Mouse (Mus musculus) kidney, postnatal 14 days (tissue): ENCODE measurements around the gene Mybphl.

ENCODE experiments used
- DNase-seq: peaks from one replicate; pipeline ENCODE4 v3.0.0; 2022; ENCODE audit warnings: mixed read lengths

The Mybphl gene

DNA sequence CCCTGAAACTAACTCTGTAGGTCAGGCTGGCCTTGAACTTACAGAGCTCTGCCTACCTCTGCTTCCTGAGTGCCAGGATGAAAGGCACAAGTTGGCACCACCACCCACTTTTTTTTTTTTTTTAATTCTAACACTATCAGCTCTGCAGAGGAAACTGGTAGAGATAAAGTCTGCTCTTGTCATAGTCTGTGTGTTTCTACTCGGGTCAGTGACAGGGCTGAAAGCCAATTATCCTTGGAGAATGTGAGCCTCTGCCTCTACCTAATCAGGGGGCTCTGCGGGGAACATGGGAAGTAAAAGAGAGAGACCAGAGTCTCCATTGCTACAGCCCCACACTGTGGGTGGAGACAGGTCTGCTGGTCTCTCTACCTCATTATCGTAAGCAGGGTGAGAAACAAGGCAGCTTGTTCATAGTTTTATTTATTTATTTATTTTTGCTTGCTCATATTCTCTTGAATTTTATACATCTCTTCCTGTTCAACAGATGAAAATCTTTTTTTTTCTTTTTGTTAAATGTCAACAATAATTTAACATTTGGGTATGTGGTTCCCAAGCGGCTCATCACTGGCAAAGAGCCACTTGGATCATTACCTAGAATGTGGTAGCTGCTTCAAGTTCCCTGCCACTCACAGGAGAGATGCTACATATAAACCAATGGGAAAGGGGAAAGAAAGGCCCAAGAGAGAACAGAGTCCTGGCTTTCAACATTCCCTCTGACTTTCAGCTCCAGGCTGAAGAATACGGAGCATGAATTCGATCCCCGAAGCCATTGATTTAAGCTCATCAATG is 14.4 kb downstream of the Mybphl start:
- no peak for DNase-seq

GRCm38 (mm10) chr3:108380695-108381094 is 16.0 kb downstream of the Mybphl start:
- DNase-seq, result no peak

- no peak for DNase-seq
Measured at GRCm38 (mm10) chr3:108381945-108382875, 17.5 kb downstream of the Mybphl start.

- DNase-seq, result peak; percentile 93
Measured at GRCm38 (mm10) chr3:108383485-108384354, 19.0 kb downstream of the Mybphl start, which contains the start of gene Psrc1. Gene Psrc1 (plus strand): TSS chr3:108383839.

- no peak for DNase-seq
Measured at GRCm38 (mm10) chr3:108384425-108384824, 19.7 kb downstream of the Mybphl start.

DNA sequence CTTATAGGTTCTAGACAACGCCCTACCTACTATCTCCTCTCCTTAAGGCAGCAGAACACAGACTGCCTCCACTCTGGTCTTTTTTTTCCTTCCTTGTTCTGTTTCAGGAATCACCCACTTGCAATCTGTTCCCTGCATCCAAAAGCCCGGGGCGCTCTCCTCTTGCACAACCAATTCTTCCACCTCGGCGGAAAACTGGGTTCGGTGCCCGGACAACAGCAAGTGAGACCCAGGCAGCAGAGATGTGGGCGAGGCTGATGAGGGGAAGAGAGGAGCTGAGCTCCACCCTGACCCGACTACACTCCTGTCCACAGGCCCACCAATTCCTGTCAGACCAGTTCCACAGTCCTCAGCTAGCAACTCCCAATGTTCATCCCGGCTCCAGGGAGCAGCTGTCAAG is 21.5 kb downstream of the Mybphl start:
- DNase-seq, result no peak

- peak; percentile 96 for DNase-seq
Measured at GRCm38 (mm10) chr3:108389111-108389545, 24.4 kb downstream of the Mybphl start.

GRCm38 (mm10) chr3:108392299-108392698 is 27.6 kb downstream of the Mybphl start:
- DNase-seq, result peak; percentile 86

DNA sequence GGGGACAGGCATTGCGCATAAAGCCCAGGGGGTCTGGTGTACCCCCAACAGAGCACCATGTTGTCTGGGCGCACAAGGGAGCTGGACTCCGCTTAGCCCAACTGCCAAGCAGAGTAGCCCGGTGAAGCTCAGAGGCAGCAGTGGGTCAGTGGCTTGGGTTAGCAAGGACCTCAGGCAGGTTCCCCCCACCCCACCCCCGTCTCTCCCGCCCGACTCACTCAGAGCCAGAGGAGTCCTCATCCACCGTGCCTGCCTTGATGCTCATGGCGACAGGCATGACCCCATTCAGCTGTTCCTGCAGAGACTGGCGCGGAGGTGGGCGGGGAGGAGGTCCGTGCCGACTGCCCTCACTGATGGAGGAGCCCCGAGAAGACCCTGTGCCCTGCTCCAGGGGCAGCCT is 28.1 kb downstream of the Mybphl start:
- DNase-seq, result no peak

DNA sequence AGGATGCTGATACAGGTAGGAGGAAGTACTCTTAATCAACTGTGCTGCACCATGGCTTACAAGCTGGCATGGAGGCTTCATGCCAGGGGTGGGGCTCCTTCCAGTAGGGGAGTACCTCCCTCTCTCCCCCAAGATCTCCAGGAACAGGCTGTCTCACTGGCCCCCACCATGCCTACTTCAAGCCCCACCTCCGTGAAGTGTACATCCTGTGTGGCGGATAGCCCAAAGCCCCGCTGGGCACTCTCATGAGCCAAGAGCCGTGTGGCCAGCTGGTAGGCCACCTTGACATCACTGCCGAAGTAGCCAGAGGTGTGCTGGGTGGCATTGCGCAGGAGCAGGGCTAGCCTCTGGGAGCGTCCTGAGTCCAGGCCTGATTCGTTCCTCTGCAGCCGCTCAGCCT is 33.6 kb downstream of the Mybphl start:
- DNase-seq, result no peak

DNA sequence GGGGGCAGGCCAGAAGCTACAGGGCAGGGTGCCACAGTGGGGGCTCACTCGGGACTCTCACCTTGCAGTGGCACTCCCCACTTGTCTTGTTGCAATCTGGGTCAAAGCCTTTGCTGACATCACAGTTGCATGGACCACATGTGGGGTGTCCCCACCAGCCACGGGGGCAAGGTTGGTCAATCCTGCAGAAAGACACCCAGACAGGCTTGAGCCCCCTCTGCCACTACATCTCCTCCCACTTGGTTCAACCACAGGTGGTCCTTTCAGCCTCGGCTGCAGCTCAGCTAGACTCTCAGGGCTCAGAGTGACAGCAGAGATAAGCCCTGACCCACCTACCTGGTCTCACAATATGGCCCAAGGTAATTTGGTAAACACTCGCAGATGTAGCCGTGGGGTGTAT is 35.7 kb downstream of the Mybphl start:
- DNase-seq, result no peak

DNA sequence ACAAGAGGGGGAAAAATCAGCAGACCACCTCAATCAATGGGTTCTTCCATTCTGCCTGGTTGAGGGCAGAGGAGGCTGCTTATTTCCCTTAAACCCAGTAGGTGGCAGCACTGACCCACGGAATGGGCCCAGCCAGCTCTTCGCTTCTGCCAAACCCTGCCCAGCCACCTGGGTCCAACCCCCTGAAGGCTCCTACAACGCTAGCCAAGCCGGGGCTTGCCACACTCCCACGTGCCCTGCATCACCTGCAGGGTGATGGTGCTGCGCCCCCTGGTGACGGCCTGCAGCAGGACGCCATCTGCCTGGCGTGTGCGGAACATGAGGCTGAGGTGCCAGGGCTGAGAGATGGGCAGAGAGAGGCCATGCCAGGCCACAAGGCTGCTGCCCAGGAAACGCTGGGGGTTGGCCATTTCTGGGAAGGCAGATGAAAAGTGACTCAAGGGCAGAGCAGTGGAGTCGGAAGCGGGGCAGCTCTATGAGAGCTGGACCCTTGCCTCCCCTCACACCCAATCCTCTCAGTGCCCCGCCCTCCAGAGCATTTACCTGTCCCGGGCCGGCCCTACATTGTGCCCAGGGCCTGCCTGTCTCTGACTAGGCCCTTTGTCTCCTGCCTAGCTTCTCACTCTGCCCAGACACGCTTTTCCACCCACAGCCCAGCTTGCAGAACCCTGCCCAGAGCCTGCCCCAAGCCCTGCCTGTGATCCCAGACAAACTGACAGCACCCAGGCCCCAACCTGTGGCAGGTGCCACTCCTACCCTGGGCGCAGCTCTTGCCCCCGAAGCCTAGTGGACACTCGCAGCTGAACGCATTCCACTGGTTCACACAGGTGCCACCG is 37.2 kb downstream of the Mybphl start:
- peak; percentile 94 for DNase-seq

GRCm38 (mm10) chr3:108402528-108402920 is 37.8 kb downstream of the Mybphl start:
- DNase-seq, result peak; percentile 36

- no peak for DNase-seq
Measured at GRCm38 (mm10) chr3:108405536-108406305, 41.0 kb downstream of the Mybphl start.

GRCm38 (mm10) chr3:108406306-108406885 is 41.7 kb downstream of the Mybphl start:
- DNase-seq, result no peak

DNA sequence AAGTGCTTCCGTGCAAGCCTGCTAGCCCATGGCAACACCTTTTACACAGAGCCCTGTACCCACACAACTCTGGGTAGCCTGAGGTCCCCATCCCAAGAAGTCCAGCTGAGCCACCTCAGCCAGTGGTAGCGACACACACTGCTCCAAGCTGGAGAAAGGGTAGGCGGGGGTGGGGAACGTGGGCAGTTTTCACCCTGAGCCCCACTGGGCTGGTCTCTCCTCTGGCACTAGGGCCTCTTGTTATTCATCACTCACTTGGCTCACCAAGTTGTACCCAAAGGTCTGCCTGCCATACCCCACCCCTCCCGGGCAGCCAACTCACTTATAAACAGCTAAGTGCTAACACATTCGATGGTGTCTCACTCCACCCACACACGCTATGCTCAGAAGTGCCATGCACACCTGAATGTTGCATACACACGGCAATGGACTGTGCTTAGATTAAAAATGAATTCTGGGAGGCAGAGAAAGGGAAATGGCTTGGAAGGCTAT is 43.9 kb downstream of the Mybphl start:
- DNase-seq, result peak; percentile 33

DNA sequence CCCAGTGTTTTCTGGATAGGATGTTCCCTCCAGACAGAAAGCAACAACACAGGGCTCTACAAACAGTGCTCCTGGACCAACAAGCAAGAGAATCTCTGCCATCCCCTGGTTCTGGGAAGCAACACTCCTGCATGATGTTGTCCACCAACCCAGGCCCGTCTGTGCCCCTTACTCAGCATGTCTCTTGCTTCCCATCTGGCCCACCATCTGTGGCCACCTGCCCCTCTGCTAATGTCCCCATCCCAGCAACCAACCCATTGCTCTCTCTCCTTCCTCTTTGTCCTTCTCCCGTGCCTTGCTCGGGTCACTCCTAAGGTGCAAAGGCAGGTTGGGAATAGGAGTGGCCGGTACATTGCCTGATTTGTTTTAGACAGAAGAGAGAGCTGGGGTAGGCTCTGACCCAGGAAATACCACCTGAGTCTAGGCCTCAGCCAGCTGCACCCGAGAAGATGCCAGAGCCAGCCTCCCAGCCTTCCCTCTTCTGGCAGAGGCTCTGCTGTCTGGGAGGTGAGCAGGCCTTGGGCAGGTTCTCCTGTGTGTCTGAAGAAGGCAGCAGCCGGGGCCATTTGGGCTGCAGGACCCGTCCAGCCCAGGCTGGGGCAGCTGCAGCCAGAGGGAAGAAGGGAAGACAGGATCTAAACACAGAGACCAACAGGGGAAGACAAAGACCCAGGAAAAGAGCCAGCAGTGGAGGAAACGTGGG is 45.1 kb downstream of the Mybphl start:
- peak; percentile 36 for DNase-seq

DNA sequence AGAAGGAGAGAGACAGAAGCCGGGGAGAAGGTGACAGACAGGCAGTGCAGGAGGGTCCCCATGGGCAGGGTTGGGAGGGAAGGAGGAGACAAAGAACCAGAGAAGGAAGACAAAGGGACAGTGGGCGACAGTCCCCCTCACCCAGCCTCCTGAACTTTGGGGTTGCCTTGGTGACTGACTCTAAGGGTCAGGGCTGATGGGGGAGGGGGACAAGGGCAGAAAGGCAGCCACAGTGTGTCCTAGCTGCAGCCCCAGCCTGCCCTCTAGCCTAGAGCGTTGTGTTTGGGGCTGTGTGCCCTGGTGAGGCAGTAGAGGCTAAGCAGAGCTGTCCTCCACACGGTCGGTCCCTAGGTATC is 45.6 kb downstream of the Mybphl start:
- DNase-seq, result peak; percentile 37

DNA sequence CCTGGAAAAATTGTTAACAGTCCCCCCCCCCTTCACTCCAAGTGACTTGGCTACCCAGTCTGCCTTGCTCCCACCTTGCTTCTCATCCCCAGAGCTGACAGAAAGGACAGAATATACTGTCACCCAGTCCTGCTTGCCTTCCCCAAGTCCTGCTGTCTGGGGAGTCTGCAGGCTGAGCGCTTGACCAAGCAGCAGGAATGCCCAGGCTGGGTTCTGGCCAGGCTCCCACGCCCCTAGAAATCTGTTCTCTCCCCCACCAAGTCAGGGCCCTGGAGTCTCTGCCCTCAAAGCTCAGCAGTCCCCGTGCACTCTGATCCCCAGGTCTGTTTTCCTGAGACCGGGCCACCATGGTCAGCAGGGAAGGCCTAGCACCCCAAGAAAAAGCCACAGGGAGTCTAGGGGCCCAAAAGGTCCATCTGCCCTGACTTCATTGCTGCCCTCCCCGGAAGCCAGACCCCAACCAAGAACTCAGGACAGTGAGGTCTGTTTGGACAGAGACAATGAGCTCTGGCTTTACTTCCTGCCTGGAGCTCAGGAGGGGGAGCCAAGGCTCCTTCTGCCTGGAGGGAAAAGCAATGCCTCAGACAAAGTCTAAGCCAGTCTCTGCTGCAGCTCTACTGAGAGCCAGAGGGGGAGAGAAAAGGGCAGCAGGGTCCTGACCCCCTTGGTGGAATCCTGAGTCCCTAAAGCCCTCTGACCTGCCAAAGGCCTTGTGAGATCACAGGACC is 46.5 kb downstream of the Mybphl start:
- DNase-seq, result peak; percentile 89
